Mouse (Mus musculus) heart, postnatal 0 days (tissue): ENCODE data around the gene Aprt.

Source experiments
- CTCF ChIP-seq: IDR thresholded peaks from 2 replicates; pipeline ENCODE4 v1.5.1; 2016; ENCODE audit warnings: antibody characterized with exemption, control low read depth, low read depth
- EP300 ChIP-seq: IDR thresholded peaks from 2 replicates; pipeline ENCODE4 v1.6.1; 2016; ENCODE audit warnings: antibody characterized with exemption, low read depth

GRCm38 (mm10) chr8:122574667-122575251, 1.9 kb downstream of the Aprt start:
- no peak for TF ChIP-seq CTCF
- no peak for TF ChIP-seq EP300
